Mouse (Mus musculus): ENCODE measurements around the gene E030030I06Rik. TPM values are rescaled to one million over a fixed set of nuclear protein-coding genes. Genes with fewer than 3 reads are reported as not detected.
"Not testable (repeated sequence)": the region's sequence is repeated elsewhere in the genome, so short reads cannot be mapped to it uniquely, and the experiment has no call there.

The E030030I06Rik gene
- total RNA-seq, 2 experiments from 2014 or later = 11.2 to 12.8 TPM

DNA sequence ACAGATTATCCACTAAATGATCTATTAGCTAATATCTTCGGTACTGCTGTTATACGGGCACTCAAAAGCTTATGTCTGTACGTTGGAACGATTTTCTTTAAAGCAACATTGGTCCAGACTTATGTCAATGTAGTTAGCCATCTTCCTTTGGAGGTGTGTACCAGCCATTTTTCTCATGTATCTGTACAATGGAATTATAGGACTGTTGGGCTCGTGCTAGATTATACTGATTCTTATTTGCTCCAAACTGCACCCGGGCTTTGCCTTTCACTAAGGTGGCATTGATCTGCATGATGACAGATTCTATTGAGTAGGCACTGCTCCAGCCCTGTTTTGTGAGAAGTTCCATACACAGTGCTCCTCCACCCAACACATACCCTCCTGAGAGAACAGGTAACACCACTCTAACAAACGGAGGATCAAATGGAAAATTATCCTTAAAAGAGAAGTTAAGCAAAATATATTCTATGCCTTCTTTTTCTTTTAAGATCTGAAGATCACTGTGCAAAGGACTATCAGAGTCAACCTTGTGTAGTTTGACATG is 4.1 kb upstream of the E030030I06Rik start:
- not testable (repeated sequence) for DNase-seq

DNA sequence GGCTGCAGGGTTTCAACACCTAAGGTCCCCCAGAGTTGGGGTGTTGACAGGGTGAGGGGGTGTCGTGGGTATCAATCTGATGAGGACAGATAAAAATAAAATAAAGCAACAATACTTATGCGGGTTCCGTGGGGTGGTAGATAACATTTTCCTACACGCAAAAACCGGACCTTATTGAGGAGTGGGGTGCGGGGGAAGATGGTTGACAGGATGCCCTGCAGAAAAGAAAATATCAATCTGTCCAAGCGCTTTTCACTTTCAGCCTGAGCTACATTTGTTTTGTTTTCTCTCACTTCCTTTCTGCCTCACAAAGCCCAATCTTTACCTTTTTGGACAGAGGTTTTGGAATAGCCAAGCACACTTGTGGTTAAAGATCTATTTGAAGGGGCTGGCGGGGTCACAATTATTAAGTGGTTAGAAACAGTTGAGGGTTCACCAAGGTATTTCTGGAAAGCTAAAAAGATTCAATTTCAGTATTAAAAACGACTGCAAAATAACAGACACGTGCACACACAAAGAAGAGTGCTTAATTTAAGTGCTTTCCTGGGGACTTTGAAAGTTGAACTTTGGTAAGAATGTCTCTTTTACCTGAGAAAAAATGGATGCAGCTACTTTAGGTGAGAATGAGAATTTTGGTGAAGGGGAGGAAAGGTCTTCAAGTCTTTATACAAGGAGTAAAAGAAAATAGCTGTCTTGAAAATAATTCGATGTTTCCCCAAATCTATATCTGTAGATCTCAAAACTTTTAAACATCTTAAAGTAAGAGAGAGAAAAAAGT is 3.0 kb upstream of the E030030I06Rik start:
- not testable (repeated sequence) for DNase-seq

DNA sequence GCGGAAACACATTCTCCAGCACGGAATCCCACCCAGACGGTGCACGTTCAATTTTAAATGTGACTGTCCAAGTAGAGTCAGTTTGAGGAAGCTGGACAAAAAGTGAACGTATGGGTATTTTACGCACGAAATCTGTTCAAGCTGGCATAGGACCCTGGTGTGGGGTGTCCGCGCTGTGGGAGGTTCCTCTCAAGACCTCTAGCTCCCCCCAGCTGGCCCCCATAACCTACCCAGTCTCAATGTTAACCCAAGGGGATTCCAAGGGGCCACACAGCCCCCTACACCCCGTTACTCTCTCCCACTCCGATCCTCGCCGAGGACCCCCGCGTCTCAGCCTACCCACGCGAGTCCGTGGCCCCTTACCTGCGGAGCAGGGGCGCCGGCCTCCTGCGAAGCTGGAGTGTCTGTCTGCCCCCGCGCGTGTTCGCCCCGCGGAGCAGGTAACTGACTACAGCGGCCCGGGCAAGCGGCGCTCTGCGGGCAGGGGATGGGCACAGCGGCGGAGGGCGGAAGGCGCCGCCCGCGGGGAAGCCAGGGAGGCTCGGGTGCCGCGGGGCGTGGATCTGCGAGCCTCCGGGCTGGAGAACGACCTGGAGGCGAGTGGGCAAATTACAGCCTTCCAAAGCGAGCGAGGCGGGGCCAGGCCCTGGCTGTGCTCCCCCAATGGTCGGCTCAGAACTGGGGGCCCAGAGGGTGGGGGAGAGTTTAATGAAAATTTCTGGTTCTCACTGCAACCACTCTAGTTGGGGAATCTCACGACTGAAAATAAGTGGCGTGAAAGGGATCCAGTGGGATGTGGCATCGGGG is 2.2 kb upstream of the E030030I06Rik start:
- DNase-seq = not testable (repeated sequence)

DNA sequence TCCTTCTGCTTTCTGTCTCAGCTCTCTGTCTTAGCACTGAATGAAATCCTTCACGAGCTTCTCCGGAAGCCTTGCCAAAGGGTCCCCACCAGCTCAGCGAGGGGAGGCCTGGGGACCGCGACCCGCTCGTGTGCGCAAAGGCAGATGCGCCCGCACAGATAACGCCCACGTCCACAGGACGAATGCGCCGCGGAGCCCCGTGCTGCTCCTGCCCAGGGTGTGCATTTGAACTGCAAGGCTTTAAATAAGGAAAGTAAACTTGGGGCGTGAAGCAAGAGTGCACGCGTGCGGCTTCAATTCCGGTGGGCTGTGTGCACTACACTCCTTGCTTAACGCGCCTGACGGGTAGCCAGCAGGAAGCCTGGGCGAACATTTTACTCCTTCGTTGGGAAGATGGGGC is 1.5 kb upstream of the E030030I06Rik start:
- DNase-seq = no peak

DNA sequence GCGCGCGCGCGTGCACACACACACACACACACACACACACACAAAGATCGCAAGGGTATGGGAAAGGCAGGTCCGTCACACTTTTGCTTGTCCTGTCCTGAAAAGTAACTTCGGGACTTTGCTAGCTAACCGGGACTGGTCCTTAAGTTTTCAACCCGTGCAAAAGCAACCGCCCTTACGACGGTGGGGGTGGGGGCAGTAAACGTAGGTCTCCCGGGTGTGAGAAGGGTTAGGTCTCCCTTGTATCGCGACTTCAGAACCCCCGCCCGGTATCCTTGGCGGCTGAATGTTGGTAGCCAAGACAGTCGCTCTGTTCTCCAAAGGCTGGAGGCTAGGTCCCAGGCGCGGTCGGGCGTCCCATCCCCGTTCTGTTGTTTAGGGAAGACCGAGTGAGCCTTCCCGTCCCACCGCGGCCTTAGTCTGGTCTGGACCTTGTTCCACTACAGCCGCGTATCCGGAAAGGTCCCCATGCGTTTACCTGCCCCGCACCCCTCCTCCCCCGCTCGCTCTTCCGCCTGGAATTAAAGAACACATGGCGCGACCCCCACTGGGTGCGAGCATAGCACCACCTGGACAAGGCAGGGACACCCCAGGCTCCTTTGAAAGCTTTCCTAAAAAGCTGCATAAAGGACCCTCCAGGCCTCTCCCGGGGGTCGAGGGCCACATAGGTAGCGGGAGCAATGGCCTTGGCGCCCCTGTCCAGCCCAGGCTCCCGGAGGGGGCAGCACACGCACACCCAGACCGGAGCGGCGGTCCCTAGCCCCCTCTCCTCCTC is 808 bp upstream of the E030030I06Rik start:
- DNase-seq = peak in 1 of 2 experiments; percentile 28

DNA sequence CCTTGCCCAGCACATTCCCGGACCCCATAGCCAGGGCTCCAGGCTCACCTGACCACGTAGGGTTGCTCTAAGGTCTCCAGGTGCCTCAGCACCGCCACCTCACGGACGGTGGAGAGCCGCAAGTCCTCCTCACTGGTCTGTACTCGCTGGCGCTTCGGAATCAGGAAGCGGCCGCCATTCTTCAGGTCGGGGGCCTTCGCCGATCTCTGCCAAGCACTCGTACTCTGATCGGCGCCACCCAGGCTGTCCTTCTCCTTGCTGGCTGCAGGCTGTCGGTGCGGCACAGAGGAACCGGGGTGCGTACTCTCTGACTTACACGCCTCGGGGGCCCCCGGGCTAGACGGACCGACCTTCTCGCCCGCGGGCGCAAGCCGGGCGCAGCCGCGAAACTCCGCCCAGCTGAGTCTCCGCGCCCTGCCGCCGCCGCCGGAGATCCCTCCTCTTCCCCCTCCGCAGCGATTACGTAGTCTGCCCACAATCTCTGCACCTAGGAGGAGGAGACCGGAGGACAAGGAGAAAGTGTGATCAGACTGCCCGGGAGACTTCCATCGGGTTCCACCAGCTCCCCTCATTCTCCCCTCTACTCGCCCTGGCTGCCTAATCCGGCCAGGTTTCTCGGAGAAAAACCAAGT is 513 bp downstream of the E030030I06Rik start:
- peak; percentile 87 to 91 for DNase-seq

DNA sequence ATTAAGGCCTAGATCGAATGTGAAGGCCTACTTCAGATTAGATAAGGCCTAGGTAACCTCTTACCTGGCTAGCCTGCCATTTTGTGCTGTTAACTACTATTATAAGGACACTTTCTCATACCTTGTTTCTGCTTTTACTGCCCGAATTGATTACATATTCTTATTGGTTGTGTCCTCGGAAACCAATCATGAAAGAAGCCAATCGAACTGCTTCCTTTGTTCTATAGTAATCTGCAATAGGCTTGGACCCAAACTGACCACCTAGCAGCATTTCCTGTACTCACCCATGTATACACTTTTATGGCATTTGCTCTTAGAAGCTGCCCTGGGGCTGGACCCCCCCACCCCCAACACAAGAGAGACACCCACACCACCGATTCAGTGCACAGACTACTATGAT is 6.1 kb downstream of the E030030I06Rik start:
- no peak for DNase-seq

DNA sequence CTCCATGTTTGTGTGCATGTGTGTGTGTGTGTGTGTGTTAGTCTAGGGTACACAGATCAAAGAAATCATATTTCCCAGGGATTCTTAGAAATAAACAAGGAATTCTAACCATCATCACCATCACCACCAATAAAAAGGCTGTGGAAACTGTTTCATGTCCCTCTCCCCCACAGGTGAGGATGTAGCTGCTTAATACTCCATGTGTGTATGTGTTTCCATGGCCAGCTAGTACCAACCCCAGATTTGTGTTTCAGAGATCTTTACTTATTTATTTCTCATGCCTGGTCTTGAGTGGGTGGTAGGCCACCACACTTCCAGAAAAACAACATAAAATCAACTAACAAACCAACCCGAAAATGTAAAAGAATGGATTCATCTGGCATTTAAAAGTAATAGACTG is 6.9 kb downstream of the E030030I06Rik start:
- DNase-seq = not testable (repeated sequence)

DNA sequence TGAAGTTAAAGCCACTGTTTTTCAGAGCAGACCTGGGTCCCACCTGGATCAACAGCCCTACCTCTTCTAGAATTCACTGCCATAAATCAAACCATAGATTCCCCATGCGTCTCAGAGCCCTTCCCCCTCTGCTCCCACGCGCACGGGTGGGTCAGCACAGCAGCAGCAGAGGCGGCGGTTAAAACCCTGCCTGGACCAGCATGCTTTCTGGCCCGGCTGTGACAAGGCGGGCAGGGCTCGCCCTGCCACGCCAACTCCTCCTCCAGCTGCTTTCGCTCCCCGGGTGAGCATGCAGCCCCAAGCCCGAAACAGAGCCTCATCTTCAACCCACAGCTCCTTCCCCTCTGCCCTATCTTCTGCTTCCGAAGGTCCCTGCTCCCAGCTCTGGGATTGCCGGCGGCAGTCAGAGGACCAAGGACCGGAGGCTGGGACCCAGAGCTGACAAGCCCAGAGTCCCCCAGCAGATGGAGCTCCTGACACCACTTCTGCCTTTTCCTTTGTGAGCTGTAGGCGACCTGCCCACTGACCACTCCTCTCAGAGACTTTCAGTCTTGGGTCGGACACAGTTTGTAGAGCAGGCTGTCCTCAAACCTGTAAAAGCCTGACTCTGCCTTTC is 8.3 kb downstream of the E030030I06Rik start:
- peak; percentile 84 to 85 for DNase-seq

DNA sequence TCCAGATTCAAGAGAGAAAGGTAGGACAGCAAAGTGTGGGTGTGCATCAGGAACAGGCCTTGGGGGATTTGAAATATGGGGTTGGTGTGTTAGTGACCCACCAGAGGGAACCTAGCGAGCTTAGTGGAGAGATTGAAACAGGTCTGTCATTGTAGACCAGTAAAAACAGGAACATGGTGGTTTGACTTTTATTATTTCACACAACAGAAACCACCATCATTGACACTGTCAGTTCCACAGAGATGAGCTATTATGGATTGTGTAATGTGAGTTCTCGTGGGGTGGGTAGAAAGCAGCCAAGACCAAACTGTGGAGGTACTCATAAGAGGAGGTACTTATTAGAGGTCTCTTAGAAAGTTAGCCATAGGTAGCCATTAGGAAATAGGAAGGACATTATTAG is 74.5 kb downstream of the E030030I06Rik start:
- DNase-seq = no peak

DNA sequence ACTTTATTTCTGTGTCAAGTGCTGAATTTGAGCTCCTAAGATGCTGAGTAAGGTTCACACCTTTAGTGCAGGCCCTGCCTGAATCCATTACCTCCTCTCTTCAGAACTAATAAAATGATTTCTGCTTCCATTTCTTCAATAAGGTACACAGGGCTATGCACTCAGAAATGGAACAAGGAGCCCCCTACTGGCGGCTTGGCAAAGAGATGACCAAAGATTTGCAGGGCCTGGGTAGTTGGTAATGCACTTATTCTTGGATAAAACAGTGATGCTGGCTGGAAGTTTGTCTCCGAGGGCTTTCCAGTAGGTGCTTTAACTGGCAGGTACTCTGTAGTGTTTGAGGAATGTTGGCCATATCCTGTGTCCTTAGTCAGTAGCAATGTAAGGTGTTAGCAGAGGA is 76.3 kb downstream of the E030030I06Rik start:
- peak in 1 of 2 experiments; percentile 32 for DNase-seq

DNA sequence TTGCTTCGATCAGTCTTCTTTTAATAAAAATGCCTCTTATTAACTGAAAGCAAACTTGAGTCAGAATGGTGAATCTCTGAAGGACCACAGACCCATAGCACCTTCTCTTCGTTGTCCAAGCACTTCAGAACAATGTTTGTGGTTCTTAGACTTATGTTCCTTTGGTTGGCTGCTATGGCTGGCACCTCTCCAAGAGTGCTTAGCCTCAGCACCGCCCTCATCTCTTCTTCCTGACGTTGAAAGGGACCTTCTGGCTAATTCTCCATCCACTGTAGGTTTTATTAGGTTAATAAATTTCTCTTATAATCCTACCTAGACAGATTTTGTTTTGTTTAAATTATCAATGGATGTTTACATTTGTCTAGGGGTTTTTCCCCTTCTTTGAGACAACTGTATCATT is 78.5 kb downstream of the E030030I06Rik start:
- peak in 1 of 2 experiments; percentile 3 for DNase-seq

DNA sequence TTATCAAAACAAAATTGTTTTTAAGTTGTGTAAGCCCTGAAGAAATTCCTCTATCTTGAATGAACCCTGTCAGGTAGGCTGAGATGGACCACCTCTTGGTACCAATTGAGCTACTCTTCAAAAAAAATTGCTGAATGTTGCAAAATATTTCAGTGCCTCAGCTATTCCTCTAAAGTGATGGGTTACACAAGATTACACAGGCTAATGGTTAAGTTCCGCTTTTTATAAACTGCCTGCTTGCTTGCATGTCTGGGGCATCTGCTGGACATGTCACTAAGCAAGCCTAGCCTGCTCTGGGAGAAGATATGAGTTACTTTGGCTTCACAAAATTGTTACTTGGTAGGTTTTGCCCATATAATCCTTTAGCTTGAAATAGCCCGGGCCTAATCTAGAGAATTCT is 78.9 kb downstream of the E030030I06Rik start:
- DNase-seq = no peak

DNA sequence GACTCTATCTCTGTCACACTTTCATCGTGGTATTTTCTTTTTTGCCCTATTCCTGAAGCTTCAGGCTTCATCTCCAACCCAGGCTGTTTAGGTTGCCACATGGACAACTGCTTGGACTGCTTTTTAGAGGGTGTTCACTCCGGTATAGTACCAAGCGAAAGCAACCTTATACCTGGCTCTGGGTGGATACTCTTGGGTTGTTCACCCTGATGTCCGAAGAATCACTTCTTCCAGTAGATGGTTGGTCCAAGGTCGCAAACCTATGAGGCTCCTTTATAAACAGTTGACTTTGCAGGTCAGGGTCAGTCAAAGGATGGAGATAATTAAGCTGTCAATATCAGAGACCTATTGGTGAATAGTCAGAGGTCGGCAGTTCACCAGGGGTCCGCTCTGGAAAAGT is 81.1 kb downstream of the E030030I06Rik start, which contains the start of gene 4930444G20Rik:
Gene 4930444G20Rik (minus strand): TSS at position 101 of the 400 bp plus-strand sequence.
- not testable (repeated sequence) for DNase-seq

Other genes starting within 250 kb of the E030030I06Rik start
- not detected for gene 4930444G20Rik, start 81.2 kb downstream of the E030030I06Rik start, total RNA-seq (2021)
- 1 to 10 TPM in 1 of 2 experiments, under 1 TPM in 1; 0.46 to 1.9 TPM for gene Raet1e, start 9.3 kb upstream of the E030030I06Rik start, total RNA-seq (2021)
- gene H60b, start 9.3 kb upstream of the E030030I06Rik start, total RNA-seq (2021) = under 1 TPM in 1 of 2 experiments, not detected in 1; 0.46 TPM
- not detected for gene Raet1d, start 211.3 kb upstream of the E030030I06Rik start, total RNA-seq (2021)